Mouse (Mus musculus): Measurements from ENCODE around the gene Heatr5b. TPM values are rescaled to one million over a fixed set of nuclear protein-coding genes. Genes with fewer than 3 reads are reported as not detected.

Heatr5b gene
- 32.7 TPM for total RNA-seq (2023)

GRCm38 (mm10) chr17:78834856-78835835 is at the start of gene Heatr5b, which contains the start of gene Gpatch11:
Heatr5b (minus strand) TSS chr17:78835364.
Gpatch11 (plus strand) TSS chr17:78835567.

GRCm38 (mm10) chr17:78882401-78883112 is 47.4 kb upstream of the Heatr5b start, which contains the start of gene Eif2ak2:
Eif2ak2 (minus strand) TSS chr17:78882573.

GRCm38 (mm10) chr17:78737096-78737495 is 98.1 kb downstream of the Heatr5b start, which contains the start of gene Strn:
Strn (minus strand) TSS chr17:78737196.

Other genes starting within 250 kb of the Heatr5b start
- gene Strn, start 98.2 kb downstream of the Heatr5b start, total RNA-seq (2023): 29.0 TPM
- 25.9 TPM for gene Gpatch11, start 203 bp upstream of the Heatr5b start, total RNA-seq (2023)
- gene Eif2ak2, start 47.2 kb upstream of the Heatr5b start, total RNA-seq (2023): 19.8 TPM
- not detected for gene Sult6b1, start 71.6 kb upstream of the Heatr5b start, total RNA-seq (2023)
- 8.8 TPM for gene Cebpzos, start 81.1 kb upstream of the Heatr5b start, total RNA-seq (2023)
- gene Cebpz, start 101.7 kb upstream of the Heatr5b start, total RNA-seq (2023): 94.3 TPM
- 22.4 TPM for gene Ndufaf7, start 101.8 kb upstream of the Heatr5b start, total RNA-seq (2023)
- 51.2 TPM for gene Prkd3, start 185.5 kb upstream of the Heatr5b start, total RNA-seq (2023)
- gene Qpct, start 216.5 kb upstream of the Heatr5b start, total RNA-seq (2023): 3.9 TPM

All from CD8-positive naive resting alpha-beta T cell, adult 57 days (primary cell).